In the genomic region with DNA sequence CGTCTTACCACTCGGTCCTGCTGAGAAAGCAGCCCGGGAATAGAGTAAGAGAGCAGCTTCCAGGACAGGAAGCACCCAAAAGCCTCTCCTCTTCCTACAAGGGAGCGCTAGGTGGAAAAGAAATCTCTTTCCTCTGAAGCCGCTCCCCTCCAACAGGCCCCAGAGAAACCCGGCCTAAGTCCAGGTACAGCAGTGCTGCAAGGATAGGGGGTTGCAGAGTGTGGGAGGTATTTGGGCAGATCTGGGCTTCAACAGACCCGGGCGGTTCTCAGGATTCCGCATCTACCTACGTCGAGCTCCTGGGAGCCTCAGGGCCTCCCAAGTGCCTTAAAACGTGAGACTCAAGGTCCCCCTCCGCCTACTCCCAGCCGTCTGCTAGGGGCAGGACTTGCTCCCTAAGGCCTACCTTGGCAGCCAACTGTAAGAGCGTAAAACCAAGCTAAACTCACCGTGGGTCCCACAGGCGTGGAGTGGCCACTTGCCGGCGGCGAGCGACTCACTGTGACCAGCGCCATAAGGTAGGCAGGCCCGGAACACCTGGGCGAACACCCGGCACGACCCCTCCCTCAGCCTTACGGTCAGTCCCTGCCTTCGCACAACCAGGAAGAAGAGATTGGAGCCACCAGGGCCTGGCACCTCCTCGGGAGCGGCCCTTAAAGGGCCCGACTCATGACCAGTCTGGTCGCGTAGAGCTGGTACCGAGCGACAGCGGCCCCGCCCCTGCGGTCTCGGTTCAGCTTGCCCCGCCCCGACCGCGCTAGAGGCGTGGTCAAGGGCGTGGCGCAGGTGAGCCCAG, we compare ENCODE assay signal across 8 mouse cellular contexts. TPM values are rescaled to one million over a fixed set of nuclear protein-coding genes. Genes with fewer than 3 reads are reported as not detected.
DNase-seq lines count a peak whose midpoint lies in the region; ATAC-seq and TF ChIP-seq lines count a peak whose summit lies in the region.

A gene (minus strand): TSS at position 615 of the 796 bp plus-strand sequence.

- H3K4me3 ChIP-seq in E14TG2a.4 (replicated peaks; ENCODE audit: low read length): peak within 1 kb of the TSS; percentile 80
- H3K4me3 ChIP-seq in forebrain, embryonic 13.5 days: peak within 1 kb of the TSS; percentile 36
- peak within 1 kb of the TSS; percentile 48 for H3K4me3 ChIP-seq in heart, postnatal 0 days (ENCODE audit: low read depth, low read length)
- peak within 1 kb of the TSS; percentile 57 for H3K4me3 ChIP-seq in liver, embryonic 16.5 days (ENCODE audit: low read depth, low read length)
- peak within 1 kb of the TSS; percentile 40 for H3K4me3 ChIP-seq in neural tube, embryonic 15.5 days (replicated peaks)
- peak within 1 kb of the TSS; percentile 26 for H3K4me3 ChIP-seq in thymus, adult 2 months (ENCODE audit: control insufficient read depth, insufficient read depth, low read length)

- no peak within 1 kb of the TSS for H3K27ac ChIP-seq in forebrain, embryonic 13.5 days
- no peak within 1 kb of the TSS for H3K27ac ChIP-seq in heart, postnatal 0 days (ENCODE audit: low read depth)
- H3K27ac ChIP-seq in liver, embryonic 16.5 days (ENCODE audit: low read length): no peak within 1 kb of the TSS
- H3K27ac ChIP-seq in neural tube, embryonic 15.5 days (replicated peaks): no peak within 1 kb of the TSS
- H3K27ac ChIP-seq in thymus, adult 2 months (ENCODE audit: control insufficient read depth, insufficient read depth, low read length): no peak within 1 kb of the TSS

- H3K4me2 ChIP-seq in forebrain, embryonic 13.5 days: peak within 1 kb of the TSS; percentile 60
- peak within 1 kb of the TSS; percentile 73 for H3K4me2 ChIP-seq in heart, postnatal 0 days (ENCODE audit: low read depth, low read length)
- H3K4me2 ChIP-seq in liver, embryonic 16.5 days (ENCODE audit: low read depth, low read length): peak within 1 kb of the TSS; percentile 63
- peak within 1 kb of the TSS; percentile 60 for H3K4me2 ChIP-seq in neural tube, embryonic 15.5 days

- no peak for TF ChIP-seq EP300 in heart, postnatal 0 days (IDR thresholded peaks at IDR 0.05; ENCODE audit: low read depth)

- 6% methylated on average over 46 of the region's 46 CpGs for WGBS in forebrain, embryonic 13.5 days
- WGBS in heart, postnatal 0 days: 8% methylated on average over 46 of the region's 46 CpGs
- 14% methylated on average over 46 of the region's 46 CpGs for WGBS in liver, embryonic 16.5 days (ENCODE audit: insufficient replicate concordance)
- WGBS in neural tube, embryonic 15.5 days: 7% methylated on average over 46 of the region's 46 CpGs
- 13% methylated on average over 46 of the region's 46 CpGs for WGBS in thymus, adult 2 months

- DNase-seq in c-Kit-positive CD71-positive TER-119-negative erythroid progenitor cells, embryonic 14.5 days (ENCODE audit: low read depth): peak; percentile 48
- peak; percentile 49 for DNase-seq in heart, postnatal 0 days (ENCODE audit: low spot score)
- DNase-seq in kidney, postnatal 36 days: peak; percentile 92 to 94
- DNase-seq in thymus, adult 2 months: peak; percentile 66

- TF ChIP-seq CTCF in E14TG2a.4 (conservative IDR thresholded peaks at IDR 0.05; ENCODE audit: low read length): no peak
- no peak for TF ChIP-seq CTCF in heart, postnatal 0 days (IDR thresholded peaks at IDR 0.05; ENCODE audit: low read depth)
- no peak for TF ChIP-seq CTCF in thymus, adult 2 months (IDR thresholded peaks at IDR 0.05; ENCODE audit: borderline replicate concordance, control insufficient read depth, extremely low read depth, insufficient read depth, low read length, poor library complexity)

- TF ChIP-seq POLR2A in thymus, adult 2 months (IDR thresholded peaks at IDR 0.05; ENCODE audit: control insufficient read depth, extremely low read depth, insufficient read depth, low read length, poor library complexity): 0 out of 2 replicates have a peak, but pooled peaks have one; percentile 24

- no peaks in the 10 kb centered on the region for H3K9me3 ChIP-seq in E14TG2a.4 (ENCODE audit: low read length)
- no peaks in the 10 kb centered on the region for H3K9me3 ChIP-seq in forebrain, embryonic 13.5 days (replicated peaks)
- no peaks in the 10 kb centered on the region for H3K9me3 ChIP-seq in heart, postnatal 0 days (replicated peaks; ENCODE audit: control insufficient read depth, low read length)
- H3K9me3 ChIP-seq in liver, embryonic 16.5 days (replicated peaks; ENCODE audit: control insufficient read depth, low read length): no peaks in the 10 kb centered on the region
- H3K9me3 ChIP-seq in neural tube, embryonic 15.5 days (replicated peaks): no peaks in the 10 kb centered on the region

- H3K4me1 ChIP-seq in E14TG2a.4 (replicated peaks; ENCODE audit: low read depth, low read length): peaks cover 25% of the 10 kb centered on the region
- H3K4me1 ChIP-seq in forebrain, embryonic 13.5 days: peaks cover 6% of the 10 kb centered on the region; the same call in 1 of the 2 replicates
- no peaks in the 10 kb centered on the region for H3K4me1 ChIP-seq in heart, postnatal 0 days (ENCODE audit: control insufficient read depth, insufficient read depth)
- H3K4me1 ChIP-seq in liver, embryonic 16.5 days (ENCODE audit: control insufficient read depth, low read depth, low read length): peaks cover 6% of the 10 kb centered on the region; the same call in 1 of the 2 replicates
- peaks cover 12% of the 10 kb centered on the region for H3K4me1 ChIP-seq in neural tube, embryonic 15.5 days
- peaks cover 11% of the 10 kb centered on the region for H3K4me1 ChIP-seq in thymus, adult 2 months (replicated peaks; ENCODE audit: control insufficient read depth, insufficient read depth, low read length)

- H3K9ac ChIP-seq in forebrain, embryonic 13.5 days: peak within 1 kb of the TSS; percentile 53
- peak within 1 kb of the TSS; percentile 54 for H3K9ac ChIP-seq in heart, postnatal 0 days (replicated peaks; ENCODE audit: low read depth, low read length)
- peak within 1 kb of the TSS; percentile 44; the same call in 1 of the 2 replicates for H3K9ac ChIP-seq in liver, embryonic 16.5 days (ENCODE audit: low read depth, low read length)
- peak within 1 kb of the TSS; percentile 47 for H3K9ac ChIP-seq in neural tube, embryonic 15.5 days (replicated peaks)

- H3K36me3 ChIP-seq in E14TG2a.4 (ENCODE audit: insufficient read depth, low read length): peaks cover 12% of the 10 kb centered on the region
- 0 out of 2 replicates have a peak, but pooled peaks cover 11% of the 10 kb centered on the region for H3K36me3 ChIP-seq in forebrain, embryonic 13.5 days (ENCODE audit: poor library complexity, severe bottlenecking)
- H3K36me3 ChIP-seq in heart, postnatal 0 days (replicated peaks; ENCODE audit: control insufficient read depth, insufficient read depth, low read length): no peaks in the 10 kb centered on the region
- H3K36me3 ChIP-seq in liver, embryonic 16.5 days (ENCODE audit: control insufficient read depth, insufficient read depth): no peaks in the 10 kb centered on the region
- peaks cover 28% of the 10 kb centered on the region for H3K36me3 ChIP-seq in neural tube, embryonic 15.5 days
- H3K36me3 ChIP-seq in thymus, adult 2 months (ENCODE audit: control insufficient read depth, insufficient read depth, low read length): no peaks in the 10 kb centered on the region

- peak; percentile 51; the same call in 1 of the 2 replicates for ATAC-seq in forebrain, embryonic 13.5 days
- peak; percentile 76 for ATAC-seq in heart, postnatal 0 days (ENCODE audit: insufficient read depth, low read depth)
- peak; percentile 87 for ATAC-seq in liver, embryonic 16.5 days (ENCODE audit: low read depth)
- peak; percentile 74; the same call in 1 of the 2 replicates for ATAC-seq in neural tube, embryonic 15.5 days (ENCODE audit: low FRiP score)

- peaks cover 58% of the 10 kb centered on the region for H3K27me3 ChIP-seq in E14TG2a.4 (ENCODE audit: insufficient read depth, low read length)
- H3K27me3 ChIP-seq in forebrain, embryonic 13.5 days: peaks cover 38% of the 10 kb centered on the region
- H3K27me3 ChIP-seq in heart, postnatal 0 days (ENCODE audit: control insufficient read depth, insufficient read depth, low read length): peaks cover 7% of the 10 kb centered on the region; the same call in 1 of the 2 replicates
- no peaks in the 10 kb centered on the region; the same call in 1 of the 2 replicates for H3K27me3 ChIP-seq in liver, embryonic 16.5 days (ENCODE audit: control insufficient read depth, insufficient read depth, low read depth, low read length)
- H3K27me3 ChIP-seq in neural tube, embryonic 15.5 days (replicated peaks): peaks cover 20% of the 10 kb centered on the region
- no peaks in the 10 kb centered on the region for H3K27me3 ChIP-seq in thymus, adult 2 months (ENCODE audit: control insufficient read depth, insufficient read depth, low read length)

RNA-seq across cellular contexts. Expression of the gene that starts here (rescaled TPM):
- 3.6 and 4.8 TPM in 2 replicates for polyA plus RNA-seq in forebrain, embryonic 13.5 days (2015; fragmentation: Nextera tagmentation; extraction: Ambion mirVana)
- 11.5 and 11.6 TPM in 2 replicates for total RNA-seq in heart, postnatal 0 days (2014; rRNA removed; ENCODE audit: low replicate concordance)
- 6.2 and 6.4 TPM in 2 replicates for polyA plus RNA-seq in heart, postnatal 0 days (2015; fragmentation: Nextera tagmentation; extraction: Ambion mirVana)
- polyA plus RNA-seq in liver, embryonic 16.5 days (2015; fragmentation: Nextera tagmentation; extraction: Ambion mirVana): 2.1 TPM in 2 replicates
- polyA plus RNA-seq in neural tube, embryonic 15.5 days (2015; fragmentation: Nextera tagmentation; extraction: Ambion mirVana): 19.8 TPM in 2 replicates
- 72.7 and 94.1 TPM in 2 replicates for polyA plus RNA-seq in thymus, adult 2 months (2012; rRNA removed)

Comparison
In these comparisons a context has a peak if more than half of its experiments do, and no peak if none do; other contexts are left out.
1. H3K4me3 ChIP-seq: peak in every context shown above with its lines; median percentile 80 in E14TG2a.4; 57 in liver, embryonic 16.5 days; 48 in heart, postnatal 0 days; 40 in neural tube, embryonic 15.5 days; 36 in forebrain, embryonic 13.5 days; 26 in thymus, adult 2 months.